Mouse (Mus musculus): ENCODE data around the gene Gm20431.

The Gm20431 gene

GRCm38 (mm10) chr2:167599195-167599594 lies 62.1 kb downstream of the Gm20431 start:
- DNase-seq (ENCODE audit: low spot score in 2 of 2): no peak

GRCm38 (mm10) chr2:167597492-167598186 lies 63.7 kb downstream of the Gm20431 start:
- DNase-seq (ENCODE audit: low spot score in 2 of 2): no peak

DNA sequence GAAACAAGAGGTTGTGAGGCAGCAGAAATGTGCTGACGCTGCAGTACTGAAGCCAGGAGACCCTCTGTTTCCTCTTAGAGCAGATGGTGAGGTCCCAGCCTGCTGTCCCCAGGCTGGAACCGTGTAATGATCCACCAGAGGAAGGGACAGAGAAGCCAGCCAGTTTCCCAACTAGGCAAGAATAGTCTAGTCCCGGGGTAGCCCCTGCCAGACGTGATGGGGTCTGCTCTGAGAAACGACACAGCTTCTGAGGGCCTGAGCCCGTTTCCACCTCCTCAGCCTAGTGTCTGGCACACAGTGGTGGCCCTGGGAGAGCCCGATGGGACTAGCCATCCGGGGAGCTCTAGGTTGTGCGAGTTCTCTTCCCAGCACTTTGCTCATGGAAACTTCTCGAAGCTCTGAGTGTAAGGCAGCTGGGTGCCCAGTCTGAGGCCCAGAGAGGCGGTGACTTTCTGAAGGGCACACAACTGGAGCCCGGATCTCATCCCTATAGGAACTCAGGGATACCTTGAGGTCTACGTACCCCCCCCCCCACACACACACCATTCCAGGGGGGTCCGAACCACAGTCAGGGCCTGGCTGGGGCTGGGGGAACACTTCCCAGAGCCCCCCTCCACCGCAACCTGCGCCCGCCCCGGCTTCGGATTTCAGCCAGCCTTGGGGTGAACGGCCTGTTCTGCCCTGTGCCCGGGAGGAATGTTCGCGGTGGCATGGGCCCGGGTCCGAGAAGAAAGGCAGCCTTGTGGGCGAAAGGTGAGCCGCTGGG lies 64.4 kb downstream of the Gm20431 start:
- DNase-seq (ENCODE audit: low spot score in 2 of 2): no peak

GRCm38 (mm10) chr2:167596262-167596661 lies 65.0 kb downstream of the Gm20431 start:
- no peak for DNase-seq (ENCODE audit: low spot score in 2 of 2)

DNA sequence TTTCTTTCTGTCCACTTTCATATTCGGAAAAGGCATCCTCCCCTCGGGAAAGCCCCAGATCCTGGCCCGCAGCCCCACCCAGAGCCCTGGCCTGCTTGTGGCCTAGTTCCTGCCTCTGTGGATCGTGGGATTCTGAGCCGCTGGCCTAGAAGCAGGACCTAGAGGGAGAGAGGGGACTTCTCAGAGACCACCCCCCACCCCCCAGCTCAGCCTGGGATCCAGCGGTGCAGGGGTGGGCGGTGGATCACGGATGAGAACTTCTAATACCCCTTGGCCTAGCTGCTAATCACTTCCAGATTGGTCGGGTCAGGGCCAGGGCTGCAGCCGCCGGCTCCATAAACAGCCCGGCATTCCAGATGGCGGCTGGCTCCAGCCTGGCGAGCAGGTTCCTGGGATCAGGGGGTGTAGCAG lies 65.5 kb downstream of the Gm20431 start:
- no peak for DNase-seq (ENCODE audit: low spot score in 2 of 2)

GRCm38 (mm10) chr2:167594444-167594934 lies 66.8 kb downstream of the Gm20431 start:
- no peak for DNase-seq (ENCODE audit: low spot score in 2 of 2)

DNA sequence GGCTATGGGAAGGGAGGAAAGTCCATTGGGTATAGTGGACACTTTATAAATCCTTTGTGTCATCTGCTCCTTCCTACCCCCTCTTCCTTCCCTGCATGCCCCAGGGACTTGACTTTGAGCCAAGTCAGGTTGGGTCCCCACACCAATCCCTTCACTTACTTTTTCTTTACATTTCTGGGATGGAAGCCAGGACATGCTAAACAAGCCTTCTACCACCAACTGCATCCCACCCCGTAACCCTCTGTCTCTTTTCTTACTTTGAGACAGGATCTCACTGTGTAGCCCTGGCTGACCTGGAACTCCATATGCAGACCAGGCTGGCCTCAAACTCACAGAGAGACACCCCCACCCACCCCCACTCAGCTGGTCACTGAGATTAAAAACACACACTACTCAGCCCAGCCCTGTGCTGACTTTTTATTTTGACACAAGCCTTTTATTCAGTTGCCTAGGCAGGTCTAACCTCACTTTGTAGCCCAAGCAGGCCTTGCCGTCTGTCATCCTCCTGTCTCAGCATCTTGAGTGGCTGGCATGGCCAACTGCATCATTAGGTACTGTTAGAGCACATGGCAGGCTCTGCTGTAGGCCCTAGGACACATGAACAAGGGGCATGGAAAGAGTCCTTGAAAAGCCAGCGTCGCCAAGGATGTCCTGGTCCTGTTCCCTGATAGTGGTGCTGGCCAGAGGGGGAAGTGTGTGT lies 67.6 kb downstream of the Gm20431 start:
- DNase-seq (ENCODE audit: low spot score in 2 of 2): no peak

GRCm38 (mm10) chr2:167588774-167589577 lies 72.3 kb downstream of the Gm20431 start:
- peak; percentile 31 to 33 for DNase-seq (ENCODE audit: low spot score in 2 of 2)

- no peak for DNase-seq (ENCODE audit: low spot score in 2 of 2)
These were observed 74.3 kb downstream of the Gm20431 start for GRCm38 (mm10) chr2:167586976-167587375.

GRCm38 (mm10) chr2:167586041-167586440 lies 75.3 kb downstream of the Gm20431 start:
- DNase-seq (ENCODE audit: low spot score in 2 of 2): no peak

DNA sequence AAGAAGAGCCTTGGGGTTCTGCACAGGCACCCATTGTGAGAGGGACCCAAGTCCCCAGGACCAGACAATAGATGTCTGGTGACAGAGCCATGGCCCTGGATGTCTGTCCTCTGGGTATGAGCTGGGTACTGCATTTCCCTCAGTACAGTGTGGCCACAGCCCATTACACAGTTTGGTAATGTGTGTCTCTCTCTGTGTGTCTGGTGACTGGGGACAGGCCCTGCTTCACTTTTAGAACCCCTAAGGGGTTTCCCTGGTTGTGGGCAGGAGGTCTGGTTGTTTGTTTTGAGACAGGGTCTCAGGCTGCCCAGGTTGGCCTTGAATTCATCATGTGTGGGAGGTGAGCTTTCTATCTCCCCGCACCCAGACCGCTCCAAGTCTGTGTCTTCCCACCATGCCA lies 76.0 kb downstream of the Gm20431 start:
- DNase-seq (ENCODE audit: low spot score in 2 of 2): no peak

GRCm38 (mm10) chr2:167583161-167583952 lies 77.9 kb downstream of the Gm20431 start:
- no peak for DNase-seq (ENCODE audit: low spot score in 2 of 2)

- peak; percentile 79 for DNase-seq (ENCODE audit: low spot score in 2 of 2)
These were observed 82.8 kb downstream of the Gm20431 start for GRCm38 (mm10) chr2:167578521-167578920.

GRCm38 (mm10) chr2:167577186-167577785 lies 84.0 kb downstream of the Gm20431 start:
- DNase-seq (ENCODE audit: low spot score in 2 of 2): no peak

DNA sequence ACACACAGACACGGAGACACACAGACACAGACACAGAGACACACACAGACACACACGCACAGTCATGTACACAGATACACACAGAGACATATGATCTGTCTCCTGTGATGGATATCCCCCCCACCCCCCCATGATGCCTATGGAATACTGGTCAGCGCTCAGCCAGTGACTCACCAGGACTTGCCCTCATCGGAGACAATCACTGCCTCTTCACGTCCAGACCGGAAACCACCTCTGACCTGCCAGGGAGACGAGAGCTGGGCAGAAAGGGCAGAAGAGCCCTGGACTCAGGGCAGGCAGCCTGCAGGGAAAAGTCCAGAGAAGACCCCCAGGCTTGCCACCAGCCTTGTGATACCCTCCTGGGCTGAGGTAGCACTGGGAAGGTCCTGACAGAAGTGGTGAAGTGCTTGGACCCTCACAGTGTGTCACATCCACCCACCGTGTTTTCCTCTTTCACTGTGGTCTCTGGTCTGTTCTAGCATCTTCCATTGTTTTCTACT lies 85.1 kb downstream of the Gm20431 start:
- no peak for DNase-seq (ENCODE audit: low spot score in 2 of 2)

DNA sequence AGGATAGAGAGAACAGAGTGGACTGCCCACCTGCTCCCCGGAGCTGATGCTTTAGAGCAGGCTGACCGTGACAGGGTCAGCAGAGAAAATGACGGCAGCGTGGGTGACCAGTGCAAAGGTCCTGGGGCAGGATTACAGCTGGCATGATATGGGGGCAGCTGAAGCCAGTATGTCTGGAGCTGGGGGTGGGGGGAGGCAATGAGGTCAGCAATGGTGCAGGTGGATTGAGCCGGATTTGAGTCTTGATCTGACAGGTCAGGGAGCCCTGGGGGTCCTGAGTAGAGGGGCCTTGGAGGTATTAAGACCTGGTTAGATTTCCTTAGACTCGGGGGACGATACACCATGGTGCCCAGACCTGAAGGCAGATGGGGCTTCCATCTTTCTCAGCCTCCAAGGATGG lies 85.7 kb downstream of the Gm20431 start:
- DNase-seq (ENCODE audit: low spot score in 2 of 2): no peak

DNA sequence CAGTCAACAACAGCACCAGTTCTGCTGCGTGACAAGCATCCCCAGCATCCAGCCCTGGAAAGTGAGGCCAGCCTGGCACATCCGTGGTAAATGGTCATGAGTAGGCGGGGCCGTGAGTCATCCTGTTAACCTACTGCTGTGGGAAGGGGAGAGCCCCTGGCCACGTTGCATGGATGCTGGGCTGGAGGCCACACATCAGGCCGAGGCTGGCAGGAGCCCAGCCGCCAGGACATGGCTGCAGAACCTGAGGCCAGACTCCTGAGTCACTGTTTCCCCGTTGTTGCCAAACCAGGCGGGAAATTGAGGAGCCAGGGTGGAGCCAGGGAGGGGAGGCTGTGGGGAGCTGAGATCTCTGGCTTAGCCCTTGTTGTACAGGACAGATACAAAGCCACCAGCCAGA lies 86.5 kb downstream of the Gm20431 start:
- no peak for DNase-seq (ENCODE audit: low spot score in 2 of 2)

DNA sequence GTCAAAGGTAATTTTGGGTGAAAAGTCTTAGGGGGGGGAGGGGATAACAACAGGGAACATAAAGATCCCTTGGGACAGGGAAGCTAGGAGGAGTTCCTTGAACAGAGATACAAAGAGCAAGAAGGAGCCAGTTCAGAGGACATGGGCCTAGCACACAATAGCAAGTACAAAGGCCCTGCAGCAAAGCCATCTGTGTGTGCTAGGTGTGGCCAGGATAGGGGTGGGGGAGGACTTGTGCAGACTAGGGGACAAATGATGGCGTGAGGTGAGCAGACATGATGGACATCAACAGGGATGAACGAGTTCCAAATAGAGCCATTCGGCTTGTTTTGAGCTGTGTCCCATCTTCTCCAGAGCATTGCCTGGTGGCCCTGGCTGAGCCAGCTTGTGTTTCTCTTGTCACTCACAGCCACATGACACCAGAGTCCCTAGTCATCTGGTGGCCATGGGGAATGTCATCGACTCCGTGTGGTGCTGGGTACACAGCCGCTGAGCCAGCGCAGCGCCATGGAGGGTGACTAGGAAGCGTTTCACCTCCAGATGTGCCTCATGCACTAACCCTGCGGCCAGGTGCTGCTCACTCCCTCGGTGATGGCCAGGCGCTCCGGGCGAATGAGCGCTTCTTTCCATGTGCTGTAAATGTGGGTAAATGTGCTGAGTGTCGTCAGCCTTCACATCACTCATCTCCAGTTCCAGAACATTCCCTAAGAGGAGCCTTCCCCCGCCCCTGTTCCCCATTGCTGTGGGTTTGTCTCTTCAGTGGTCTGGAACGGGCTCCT lies 89.7 kb downstream of the Gm20431 start:
- no peak for DNase-seq (ENCODE audit: low spot score in 2 of 2)

GRCm38 (mm10) chr2:167570815-167571214 lies 90.5 kb downstream of the Gm20431 start:
- DNase-seq (ENCODE audit: low spot score in 2 of 2): no peak

Data from thymus, postnatal 10 days (tissue).